Mouse (Mus musculus) E14TG2a.4 (cell line): ENCODE data around the gene Dhrs4.

Experiments used
- CTCF ChIP-seq: conservative IDR thresholded peaks from 2 replicates; pipeline ENCODE4 v1.5.1; 2014; ENCODE audit warnings: low read length
- POU5F1 ChIP-seq: IDR thresholded peaks from 2 replicates; pipeline ENCODE4 v1.6.1; 2014; ENCODE audit warnings: low read length, borderline replicate concordance

DNA sequence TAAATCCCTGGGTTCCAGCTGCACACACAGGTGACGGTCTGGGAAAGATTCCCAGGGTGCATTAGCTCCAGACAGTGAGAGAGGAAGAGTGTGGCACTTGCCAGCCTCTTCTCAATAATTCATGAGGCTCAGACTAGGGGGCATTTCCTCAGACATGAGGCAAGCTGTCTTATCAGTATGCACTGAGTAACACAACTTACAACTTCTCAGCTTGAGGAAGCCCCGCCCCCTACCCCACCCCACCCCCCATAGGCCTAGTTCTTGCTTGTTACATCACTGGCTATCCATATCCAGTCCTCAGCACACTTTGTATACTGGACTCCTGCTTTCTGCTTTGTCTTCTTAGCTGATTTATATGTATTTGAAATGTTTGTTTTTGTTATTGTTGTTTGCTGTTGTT, 2.9 kb upstream of the Dhrs4 start:
- TF ChIP-seq CTCF (no peak), POU5F1 (no peak)
